Mouse (Mus musculus) forebrain, postnatal 0 days (tissue): ENCODE data around the gene Ntsr2. TPM values are rescaled to one million over a fixed set of nuclear protein-coding genes. Genes with fewer than 3 reads are reported as not detected.
A peak's percentile ranks its signal among the peaks of the same experiment; 100 is the strongest.

Source experiments
- ATAC-seq: fragments of 200-750 bp; cut with Nextera tagmentation; 2 replicates; pipeline ENCODE4 v1.8.0; 2017; ENCODE audit warnings: mild to moderate bottlenecking, moderate library complexity
- DNase-seq: peaks from one replicate; pipeline ENCODE4 v3.0.0-alpha.2; 2015
- H3K27ac ChIP-seq: fragments of 300-500 bp; sonication (generic); 2 replicates; pipeline ENCODE4 v1.5.1; 2014; ENCODE audit warnings: low read depth, mild to moderate bottlenecking, antibody characterized with exemption, low read length, moderate library complexity, mixed read lengths
- H3K27me3 ChIP-seq: fragments of 300-500 bp; sonication (generic); 2 replicates; pipeline ENCODE4 v1.6.1; 2014; ENCODE audit warnings: mild to moderate bottlenecking, low read length, mixed read lengths; ENCODE audit not compliant: insufficient read depth
- H3K36me3 ChIP-seq: fragments of 300-500 bp; sonication (generic); 2 replicates; pipeline ENCODE4 v1.6.1; 2014; ENCODE audit warnings: mild to moderate bottlenecking, moderate library complexity; ENCODE audit not compliant: insufficient read depth
- H3K4me1 ChIP-seq: fragments of 300-500 bp; sonication (generic); 2 replicates; pipeline ENCODE4 v1.6.1; 2014; ENCODE audit warnings: antibody characterized with exemption; ENCODE audit not compliant: insufficient read depth
- H3K4me2 ChIP-seq: fragments of 300-500 bp; sonication (generic); 2 replicates; pipeline ENCODE4 v1.6.1; 2014; ENCODE audit warnings: low read depth, mild to moderate bottlenecking, moderate library complexity
- H3K4me3 ChIP-seq: fragments of 300-500 bp; sonication (generic); 2 replicates; pipeline ENCODE4 v1.5.1; 2014; ENCODE audit warnings: low read depth, low read length, mixed read lengths
- H3K9ac ChIP-seq: fragments of 300-500 bp; sonication (generic); 2 replicates; pipeline ENCODE4 v1.6.1; 2014; ENCODE audit warnings: mild to moderate bottlenecking
- H3K9me3 ChIP-seq: fragments of 300-500 bp; sonication (generic); 2 replicates; pipeline ENCODE4 v1.6.1; 2016; ENCODE audit warnings: low read length
- CTCF ChIP-seq: sonication (generic); IDR thresholded peaks from 2 replicates; pipeline ENCODE4 v1.5.1; 2016; ENCODE audit warnings: antibody characterized with exemption, control low read depth, low read depth
- WGBS: fragments of 180-500 bp; shearing (Covaris S2); extraction: QIAGEN DNeasy Blood & Tissue Kit; methylation state at CpG from one replicate; pipeline ENCODE4 v1.1.7; 2014; 5-methylcytosine and 5-hydroxymethylcytosine counted together
- polyA plus RNA-seq: library from polyadenylated mRNA; unstranded; fragments of >200 nt; fragmentation: Nextera tagmentation; extraction: Ambion mirVana; gene quantifications from 2 replicates; pipeline ENCODE4 v1.2.1, GENCODE M21; 2015
- total RNA-seq: library from RNA; depleted of rRNA; stranded (reverse); fragments of >200 nt; gene quantifications from 2 replicates; pipeline ENCODE4 v1.2.3, GENCODE M21; 2014

Ntsr2 gene
- total and polyA plus RNA-seq, 2 experiments from 2014 or later = 7.1 to 8.7 TPM

DNA sequence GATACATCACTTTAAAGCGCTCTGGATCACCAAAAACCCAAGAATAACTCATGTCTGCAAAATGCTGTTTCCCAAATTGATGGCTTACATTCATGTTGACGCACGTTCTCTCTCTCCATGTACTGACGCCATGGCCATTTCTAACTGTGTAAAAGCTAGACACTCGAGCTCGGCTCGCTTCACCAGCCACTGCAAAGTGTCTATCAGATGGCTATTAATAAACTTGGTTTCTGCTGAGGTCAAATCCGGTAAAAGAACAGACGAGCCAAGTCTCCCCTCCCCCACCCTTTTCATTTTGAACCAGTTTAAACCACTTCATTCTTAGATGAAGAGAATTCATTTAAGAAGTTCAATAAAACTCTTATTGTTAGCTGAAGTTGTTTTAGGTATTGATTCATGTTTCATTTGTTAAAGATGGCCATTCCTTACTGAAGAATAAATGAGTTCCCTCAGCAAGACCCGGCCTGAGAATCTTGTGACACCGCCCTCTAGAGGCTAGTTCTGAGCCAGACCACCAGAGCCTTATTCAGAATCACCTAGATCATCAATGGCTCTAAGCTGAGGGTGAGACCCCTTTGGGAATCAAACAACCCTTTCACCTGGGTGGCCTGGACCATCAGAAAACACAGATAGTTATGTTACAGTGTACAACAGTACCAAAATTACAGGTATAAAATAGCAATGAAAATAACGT lies 14.0 kb upstream of the Ntsr2 start:
- H3K9me3 ChIP-seq = no peaks in the 10 kb centered on the region
- no peak overlapping the region for H3K9ac ChIP-seq
- no peak overlapping the region for H3K27ac ChIP-seq
- 0 out of 2 replicates have a peak, but pooled peaks cover 6% of the 10 kb centered on the region for H3K4me1 ChIP-seq
- TF ChIP-seq CTCF = peak; percentile 39
- DNase-seq (no peak), ATAC-seq (no peak)
- no peak overlapping the region for H3K4me3 ChIP-seq
- WGBS = 70% methylated on average over 12 of the region's 12 CpGs
- H3K36me3 ChIP-seq = no peaks in the 10 kb centered on the region
- H3K27me3 ChIP-seq = no peaks in the 10 kb centered on the region
- no peak overlapping the region for H3K4me2 ChIP-seq

DNA sequence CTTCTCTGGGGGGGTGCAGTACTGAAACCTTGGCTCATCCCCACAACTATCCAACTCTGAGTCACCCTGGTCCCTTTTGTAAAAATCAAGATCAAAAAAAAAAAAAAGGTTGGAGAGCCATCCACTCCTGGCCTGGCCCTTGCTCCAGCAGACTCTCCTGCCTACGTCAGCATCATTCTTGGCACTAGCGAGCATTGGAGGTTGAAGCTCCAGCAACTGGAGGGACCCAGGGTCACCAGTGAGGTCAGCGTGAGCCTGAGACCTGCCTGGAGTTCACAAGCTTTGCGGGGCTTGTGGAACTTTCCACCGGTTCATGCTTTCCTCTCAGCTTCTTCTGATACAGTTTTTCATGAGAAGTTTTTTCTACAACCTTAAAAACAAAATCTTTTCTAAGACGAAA lies 13.1 kb upstream of the Ntsr2 start:
- DNase-seq = no peak
- ATAC-seq = no peak
- Histone ChIP-seq H3K27me3 (no peaks in the 10 kb centered on the region), H3K9ac (no peak overlapping the region), H3K27ac (no peak overlapping the region), H3K4me1 (0 out of 2 replicates have a peak, but pooled peaks cover 6% of the 10 kb centered on the region), H3K9me3 (no peaks in the 10 kb centered on the region), H3K4me3 (no peak overlapping the region), H3K4me2 (no peak overlapping the region), H3K36me3 (no peaks in the 10 kb centered on the region)
- WGBS = 93% methylated on average over 6 of the region's 6 CpGs
- TF ChIP-seq CTCF = no peak

DNA sequence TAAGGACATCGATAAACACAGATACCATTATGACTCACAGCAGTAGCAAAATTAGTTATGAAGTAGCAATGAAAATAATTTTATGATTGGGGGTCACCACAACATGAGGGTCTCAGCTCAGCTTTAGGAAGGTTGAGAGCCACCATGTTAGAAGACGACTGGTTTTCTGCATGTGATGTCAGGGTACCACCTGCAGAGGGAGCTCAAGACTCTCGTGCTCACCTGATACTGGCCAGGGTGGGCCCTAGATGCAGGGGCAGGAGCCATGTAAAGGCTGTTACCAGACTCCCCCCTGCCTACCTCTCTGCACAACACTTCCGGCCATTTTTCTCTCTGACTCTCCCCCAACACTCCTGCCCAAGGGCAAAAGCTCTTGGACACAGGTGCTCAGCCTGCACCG lies 11.2 kb upstream of the Ntsr2 start:
- ATAC-seq (no peak), DNase-seq (no peak)
- no peak overlapping the region for H3K4me3 ChIP-seq
- 70% methylated on average over 5 of the region's 5 CpGs for WGBS
- no peaks in the 10 kb centered on the region for H3K9me3 ChIP-seq
- H3K27me3 ChIP-seq = no peaks in the 10 kb centered on the region
- TF ChIP-seq CTCF = no peak
- H3K27ac ChIP-seq = no peak overlapping the region
- no peaks in the 10 kb centered on the region for H3K36me3 ChIP-seq
- H3K4me2 ChIP-seq = no peak overlapping the region
- H3K9ac ChIP-seq = no peak overlapping the region
- 0 out of 2 replicates have a peak, but pooled peaks cover 6% of the 10 kb centered on the region for H3K4me1 ChIP-seq

DNA sequence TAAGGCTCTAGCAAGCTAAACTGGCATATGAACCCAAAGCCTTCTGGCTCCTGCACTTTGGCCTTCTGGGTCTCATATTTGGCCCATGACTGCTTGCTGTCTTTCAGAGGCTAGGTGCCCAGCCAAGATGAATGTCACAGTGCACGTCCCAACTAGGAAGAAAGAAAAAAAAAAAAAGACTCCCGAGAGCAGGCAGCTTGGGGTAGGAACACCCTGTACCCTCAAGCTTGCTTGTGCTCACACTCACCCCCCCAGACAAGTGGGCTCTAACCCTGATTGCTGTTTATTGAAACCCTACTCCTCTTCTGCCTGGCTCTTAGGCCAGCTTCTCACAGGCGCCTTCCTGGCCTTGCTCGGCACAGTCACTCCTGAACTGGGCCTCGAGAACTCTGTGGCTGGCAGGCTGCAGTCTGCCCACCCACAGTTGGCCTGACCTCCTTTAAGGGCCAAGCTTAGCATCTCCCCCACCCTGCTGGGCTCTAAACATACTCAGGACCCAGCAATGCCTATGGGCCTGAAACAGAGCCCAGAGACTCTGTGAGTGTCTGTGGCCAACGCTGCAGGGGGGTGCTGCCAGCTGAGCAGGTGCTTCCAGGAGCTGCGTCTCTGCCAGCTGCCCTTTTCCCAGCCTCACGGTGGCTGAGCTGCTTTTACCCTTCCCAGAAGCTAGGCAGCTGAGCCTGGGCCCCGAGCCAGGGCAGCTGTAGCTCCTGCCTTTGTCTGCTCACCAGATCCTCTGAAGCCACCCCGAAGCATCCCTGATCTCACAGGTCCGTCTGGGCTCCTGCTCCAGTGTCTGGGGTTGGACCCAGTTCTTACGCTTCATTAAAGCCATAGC lies 9.5 kb upstream of the Ntsr2 start:
- Histone ChIP-seq H3K36me3 (no peaks in the 10 kb centered on the region), H3K9me3 (no peaks in the 10 kb centered on the region), H3K27me3 (no peaks in the 10 kb centered on the region), H3K27ac (peak overlapping the region; percentile 59; the same call in 1 of the 2 replicates), H3K4me2 (no peak overlapping the region), H3K4me3 (no peak overlapping the region), H3K4me1 (0 out of 2 replicates have a peak, but pooled peaks cover 6% of the 10 kb centered on the region), H3K9ac (0 out of 2 replicates have a peak overlapping the region, but pooled peaks have one; percentile 6)
- DNase-seq = peak; percentile 74
- no peak for TF ChIP-seq CTCF
- 28% methylated on average over 12 of the region's 12 CpGs for WGBS
- peak; percentile 88 for ATAC-seq

DNA sequence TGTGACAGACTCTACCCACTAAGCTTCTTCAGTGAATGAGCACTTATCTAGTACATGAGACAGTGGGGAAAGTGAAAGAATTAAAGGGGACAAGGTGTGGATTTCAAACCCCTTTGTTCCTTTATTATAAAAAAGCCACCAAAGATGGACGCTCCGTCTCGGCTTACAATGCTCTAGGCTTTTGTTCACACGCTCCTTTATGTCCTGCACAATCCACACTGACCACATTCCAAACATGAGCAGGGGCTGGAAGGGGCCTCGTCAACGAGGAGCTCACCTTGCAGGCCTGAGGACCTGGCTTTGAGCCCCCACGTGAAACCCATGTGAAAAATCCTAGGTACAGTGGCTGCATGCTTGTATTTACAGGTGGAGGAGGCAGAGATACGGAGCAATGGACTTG lies 8.5 kb upstream of the Ntsr2 start:
- no peaks in the 10 kb centered on the region for H3K36me3 ChIP-seq
- DNase-seq = no peak
- 34% methylated on average over 8 of the region's 8 CpGs for WGBS
- no peak overlapping the region for H3K4me2 ChIP-seq
- H3K27me3 ChIP-seq = no peaks in the 10 kb centered on the region
- no peak overlapping the region for H3K27ac ChIP-seq
- no peak overlapping the region for H3K4me3 ChIP-seq
- no peak for ATAC-seq
- 0 out of 2 replicates have a peak, but pooled peaks cover 6% of the 10 kb centered on the region for H3K4me1 ChIP-seq
- no peak for TF ChIP-seq CTCF
- no peak overlapping the region for H3K9ac ChIP-seq
- no peaks in the 10 kb centered on the region for H3K9me3 ChIP-seq

DNA sequence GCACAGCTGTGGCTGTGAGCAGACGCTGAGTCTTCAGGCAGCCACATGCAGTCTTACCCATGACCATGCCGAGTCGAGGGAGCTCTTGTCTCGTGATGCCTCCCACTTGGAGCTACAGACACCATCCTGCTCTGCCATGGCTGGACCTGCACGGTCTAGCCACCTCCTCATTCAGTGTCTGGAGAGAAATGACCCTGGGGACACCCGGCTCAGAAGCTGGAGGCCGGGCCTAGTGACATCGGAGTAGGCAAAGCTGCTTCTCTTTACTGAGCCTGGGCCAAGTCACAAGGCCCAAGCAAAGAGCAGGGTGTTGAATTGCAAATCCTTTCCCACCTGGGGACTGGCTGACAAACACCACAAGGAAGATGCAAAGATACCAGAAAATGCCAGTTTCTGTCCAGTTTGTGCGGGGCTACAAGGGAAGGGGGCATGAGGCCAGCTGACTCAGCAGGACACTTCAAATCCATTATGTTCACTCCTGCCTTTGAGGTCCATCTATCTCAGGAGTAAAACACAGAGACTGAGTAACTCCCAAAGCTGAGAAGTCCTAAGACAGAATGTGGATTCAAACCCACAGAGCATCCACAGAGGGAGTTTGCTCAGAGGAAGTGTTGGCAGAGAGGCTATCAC lies 6.3 kb upstream of the Ntsr2 start:
- Histone ChIP-seq H3K36me3 (no peaks in the 10 kb centered on the region), H3K27ac (no peak overlapping the region), H3K4me2 (no peak overlapping the region), H3K4me3 (no peak overlapping the region), H3K27me3 (no peaks in the 10 kb centered on the region), H3K4me1 (0 out of 2 replicates have a peak, but pooled peaks cover 6% of the 10 kb centered on the region), H3K9ac (no peak overlapping the region), H3K9me3 (no peaks in the 10 kb centered on the region)
- TF ChIP-seq CTCF = no peak
- ATAC-seq = no peak
- 59% methylated on average over 9 of the region's 9 CpGs for WGBS
- no peak for DNase-seq

DNA sequence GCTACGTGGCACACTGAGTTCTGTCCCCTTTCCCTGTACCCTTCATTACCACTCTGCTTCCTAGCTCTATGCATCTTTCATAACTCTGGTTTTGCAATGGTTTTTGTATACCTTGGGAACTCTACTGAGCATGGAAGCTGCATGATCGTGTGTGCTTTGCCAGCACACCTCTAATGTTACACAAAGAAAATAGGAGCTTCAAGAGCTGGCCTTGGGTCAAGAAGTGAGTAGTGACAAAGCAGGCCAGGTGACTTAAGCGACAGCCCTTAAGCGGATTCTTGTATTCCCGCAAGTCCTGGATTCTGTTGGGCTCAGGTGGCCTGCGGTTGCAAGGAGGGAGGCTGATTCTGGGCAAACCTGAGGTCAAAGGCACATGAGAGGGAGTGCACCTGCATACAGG lies 4.9 kb upstream of the Ntsr2 start:
- 0 out of 2 replicates have a peak, but pooled peaks cover 6% of the 10 kb centered on the region for H3K27me3 ChIP-seq
- no peak overlapping the region for H3K9ac ChIP-seq
- no peak overlapping the region for H3K4me2 ChIP-seq
- no peak for DNase-seq
- ATAC-seq = no peak
- no peak overlapping the region for H3K4me3 ChIP-seq
- H3K36me3 ChIP-seq = no peaks in the 10 kb centered on the region
- no peak overlapping the region for H3K27ac ChIP-seq
- H3K9me3 ChIP-seq = no peaks in the 10 kb centered on the region
- no peak for TF ChIP-seq CTCF
- H3K4me1 ChIP-seq = peaks cover 9% of the 10 kb centered on the region; the same call in 1 of the 2 replicates
- WGBS = 87% methylated on average over 6 of the region's 6 CpGs
